Mouse (Mus musculus) neutrophil, adult 5-6 weeks (primary cell): ENCODE measurements around the gene Gm4756. TPM values are rescaled to one million over a fixed set of nuclear protein-coding genes. Genes with fewer than 3 reads are reported as not detected.

Experiments used
- ATAC-seq: fragments of 151-379, 151-347 bp; 2 replicates; pipeline ENCODE4 v1.8.0; 2017; ENCODE audit warnings: mild to moderate bottlenecking, moderate TSS enrichment; ENCODE audit not compliant: insufficient number of reproducible peaks, poor library complexity, low FRiP score, severe bottlenecking; ENCODE audit errors: extremely low read depth
- total RNA-seq: library from RNA; stranded (forward); fragments of 200-1000 nt; gene quantifications from 2 replicates; pipeline ENCODE4 v1.2.3, GENCODE M21; 2017

Gm4756 gene
- total RNA-seq, 1 experiment from 2014 or later: not detected

- no peak for ATAC-seq
Measured at GRCm38 (mm10) chr12:72535599-72535998, 113.9 kb downstream of the Gm4756 start.

GRCm38 (mm10) chr12:72533986-72534385 is 115.5 kb downstream of the Gm4756 start:
- no peak for ATAC-seq

GRCm38 (mm10) chr12:72532303-72532702 is 117.2 kb downstream of the Gm4756 start:
- no peak for ATAC-seq

Other genes starting within 250 kb of the Gm4756 start
- gene Rtn1, start 240.6 kb downstream of the Gm4756 start, total RNA-seq: 0.47 and 0.61 TPM in 2 replicates
- gene Lrrc9, start 207.8 kb downstream of the Gm4756 start, total RNA-seq: 0.12 TPM in 1 of 2 replicates, not detected in the other
- 1.4 and 1.6 TPM in 2 replicates for gene Pcnx4, start 113.3 kb downstream of the Gm4756 start, total RNA-seq
- gene Dhrs7, start 15.2 kb upstream of the Gm4756 start, total RNA-seq: 262 and 271 TPM in 2 replicates
- gene Ppm1a, start 107.8 kb upstream of the Gm4756 start, total RNA-seq: 148 and 157 TPM in 2 replicates